Mouse (Mus musculus) naive thymus-derived CD4-positive, alpha-beta T cell, adult 2 months (primary cell): ENCODE results near the gene Vav3.
A peak's percentile ranks its signal among the peaks of the same experiment; 100 is the strongest.
"Not testable (repeated sequence)": the region's sequence is repeated elsewhere in the genome, so short reads cannot be mapped to it uniquely, and the experiment has no call there.

Experiments
- DNase-seq: peaks from one replicate; pipeline ENCODE4 v3.0.0-alpha.2; 2011; ENCODE audit warnings: low read depth

The Vav3 gene

GRCm38 (mm10) chr3:109440001-109440400 is 99.5 kb downstream of the Vav3 start:
- DNase-seq: no peak

GRCm38 (mm10) chr3:109444077-109444476 is 103.6 kb downstream of the Vav3 start:
- DNase-seq: no peak

DNA sequence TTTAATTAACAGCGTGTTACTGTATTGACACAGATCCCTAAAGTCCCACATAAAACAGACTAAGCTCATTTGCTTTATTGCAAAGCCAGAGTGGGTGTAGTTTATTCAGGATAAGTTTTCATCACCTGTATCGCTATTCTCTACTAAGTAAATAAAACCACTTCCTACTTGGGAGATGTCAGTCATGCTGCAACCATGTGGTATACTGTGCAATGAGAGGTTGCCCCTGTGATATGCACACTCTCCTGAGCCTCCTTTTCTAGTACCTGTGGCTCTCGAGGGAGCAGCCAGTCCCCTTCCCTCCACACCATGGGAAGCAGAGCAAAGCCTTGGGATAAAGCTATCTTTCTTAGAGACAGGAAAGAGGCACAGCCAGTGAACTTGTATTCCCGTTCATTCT is 106.5 kb downstream of the Vav3 start:
- DNase-seq: no peak

DNA sequence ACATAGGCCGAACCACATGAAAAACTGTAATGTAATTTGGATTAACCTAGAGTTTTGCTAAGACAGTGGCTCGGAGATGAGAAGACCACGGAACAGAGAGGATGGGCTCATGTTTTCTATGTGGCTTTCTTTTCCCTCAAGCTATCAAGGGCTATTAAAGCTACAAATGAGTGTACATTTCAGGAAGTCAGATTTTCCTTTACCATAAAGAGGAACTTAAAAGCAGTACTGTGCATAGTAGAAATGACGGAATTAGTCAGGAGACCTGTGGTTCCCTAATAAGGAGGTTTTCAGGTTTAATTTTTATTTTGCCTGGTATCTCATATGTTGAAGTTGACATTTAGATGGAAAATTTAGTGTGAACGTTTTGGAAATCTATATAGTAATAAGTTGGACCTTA is 107.8 kb downstream of the Vav3 start:
- DNase-seq: not testable (repeated sequence)

GRCm38 (mm10) chr3:109451966-109452365 is 111.5 kb downstream of the Vav3 start:
- peak; percentile 21 for DNase-seq

- peak; percentile 43 for DNase-seq
Measured at GRCm38 (mm10) chr3:109454633-109455032, 114.2 kb downstream of the Vav3 start.

GRCm38 (mm10) chr3:109456340-109456739 is 115.9 kb downstream of the Vav3 start:
- no peak for DNase-seq

GRCm38 (mm10) chr3:109463684-109464083 is 123.2 kb downstream of the Vav3 start:
- DNase-seq: no peak

- DNase-seq: no peak
Measured at GRCm38 (mm10) chr3:109464600-109464999, 124.1 kb downstream of the Vav3 start.

GRCm38 (mm10) chr3:109466541-109466940 is 126.1 kb downstream of the Vav3 start:
- DNase-seq: no peak

DNA sequence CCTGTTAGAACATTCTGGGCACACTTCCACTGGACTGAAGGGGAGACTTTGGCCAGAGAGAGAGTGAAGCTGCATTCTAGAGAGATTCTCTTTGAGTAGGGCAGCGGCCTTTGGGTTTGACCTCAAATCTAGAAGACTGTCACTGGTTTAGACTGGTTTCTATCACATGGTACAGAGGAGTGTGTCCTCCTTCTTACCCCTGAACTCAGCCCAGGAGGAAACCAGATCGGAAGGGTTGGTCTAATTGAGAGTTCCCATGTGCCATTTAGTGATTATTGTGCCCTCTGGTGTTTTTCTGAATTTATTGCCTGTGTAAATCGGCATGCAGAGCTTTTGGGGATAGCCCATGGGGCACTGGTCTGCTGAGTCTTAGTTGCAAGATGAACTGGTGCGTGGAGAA is 126.8 kb downstream of the Vav3 start:
- peak; percentile 37 for DNase-seq

DNA sequence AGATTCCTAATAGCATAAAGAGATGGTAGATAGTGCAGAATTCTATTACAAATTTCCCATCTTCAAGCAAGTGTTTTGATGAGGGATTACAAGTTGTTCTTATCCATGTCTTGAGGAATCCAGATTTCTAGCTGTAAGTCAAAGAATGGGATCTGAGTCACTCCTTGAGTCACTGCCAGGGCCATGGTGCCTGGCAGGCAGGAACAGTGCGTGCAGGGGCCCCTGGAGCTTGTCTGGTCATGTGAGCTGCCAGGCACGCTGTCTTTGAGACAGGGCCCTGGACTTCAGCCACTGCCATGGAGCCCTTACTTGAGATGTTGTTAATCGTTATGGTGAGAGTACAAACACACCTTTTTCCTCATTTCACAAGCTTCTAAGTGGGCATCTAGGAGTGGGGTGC is 129.0 kb downstream of the Vav3 start:
- DNase-seq: no peak

GRCm38 (mm10) chr3:109470651-109471255 is 130.3 kb downstream of the Vav3 start:
- no peak for DNase-seq

DNA sequence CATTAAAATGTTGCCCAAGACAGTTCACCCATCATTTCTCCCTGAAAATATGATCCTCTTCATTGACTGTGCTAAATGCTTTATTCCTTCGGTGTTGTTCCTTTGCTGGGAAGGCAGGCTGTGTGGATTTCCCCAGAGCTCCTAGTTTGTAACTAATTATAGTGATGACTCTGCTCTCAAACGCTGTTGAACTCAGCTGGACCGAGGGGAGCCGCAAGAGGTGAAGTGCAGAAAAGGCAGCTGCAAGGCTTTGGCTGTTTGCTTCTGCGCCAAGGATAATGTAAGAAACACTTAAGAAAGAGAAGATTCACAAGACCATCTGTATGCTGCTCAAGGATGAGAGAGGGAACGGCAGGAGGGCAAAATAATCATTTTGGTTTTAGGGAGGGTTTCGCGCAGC is 136.1 kb downstream of the Vav3 start:
- DNase-seq: no peak

DNA sequence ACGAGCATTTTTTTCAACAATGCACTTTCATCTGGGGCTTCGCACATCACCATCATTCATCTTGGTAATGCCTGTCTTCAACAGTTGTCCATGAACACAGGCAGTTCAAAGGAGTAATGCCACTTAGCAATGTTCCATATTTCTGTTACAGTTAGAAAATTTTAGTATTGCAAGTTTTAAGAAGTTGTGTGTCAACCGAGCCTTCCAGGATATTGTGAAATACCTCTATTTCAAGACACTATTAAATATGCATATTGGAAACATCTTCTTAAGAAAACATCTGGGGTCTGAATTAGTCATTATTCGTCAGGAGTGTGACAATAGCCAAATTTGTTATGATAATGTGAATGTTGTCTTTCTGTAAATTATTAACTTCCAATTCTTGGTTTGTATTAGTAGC is 137.8 kb downstream of the Vav3 start:
- no peak for DNase-seq

- DNase-seq: no peak
Measured at GRCm38 (mm10) chr3:109480625-109481024, 140.2 kb downstream of the Vav3 start.

DNA sequence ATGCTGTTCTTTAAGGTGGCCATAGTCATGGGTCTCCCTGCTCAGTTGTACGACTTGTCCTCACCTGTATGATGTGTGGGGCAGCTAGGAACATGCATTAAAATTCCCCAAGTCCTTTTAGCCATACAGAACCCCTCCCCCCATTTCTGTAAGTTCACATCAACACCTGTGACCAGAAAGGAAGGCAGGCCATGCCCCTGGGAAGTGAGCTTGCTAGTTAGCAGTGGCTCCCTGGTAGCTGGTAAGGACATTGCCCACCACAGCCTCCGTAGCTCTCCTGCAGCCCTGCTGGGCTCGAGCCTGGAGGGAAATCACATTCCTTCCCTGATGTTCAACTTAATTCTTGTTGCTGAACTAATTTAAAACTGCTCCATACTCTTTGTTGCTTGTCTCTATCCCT is 146.3 kb downstream of the Vav3 start:
- no peak for DNase-seq

GRCm38 (mm10) chr3:109487823-109488222 is 147.4 kb downstream of the Vav3 start:
- DNase-seq: no peak

DNA sequence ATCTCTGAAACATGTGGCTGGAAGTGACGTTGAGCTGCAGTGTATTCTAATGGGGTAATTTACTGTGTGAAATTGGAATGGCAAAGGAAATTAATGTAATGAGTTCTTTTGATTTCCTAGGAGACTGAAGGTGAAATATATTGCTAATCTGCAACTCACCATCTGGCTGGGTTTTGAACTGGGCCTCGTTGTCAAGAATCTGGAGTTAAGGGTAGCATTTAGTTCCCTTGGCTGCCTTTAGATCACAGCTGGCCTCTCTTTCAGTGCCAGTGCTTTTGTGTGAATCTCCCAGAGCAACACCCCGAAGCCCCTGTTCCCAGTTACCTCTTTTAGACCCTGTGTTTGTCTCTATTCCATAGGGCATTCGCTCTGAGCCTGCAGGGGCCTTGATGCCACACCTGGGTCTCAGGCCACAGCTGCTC is 148.3 kb downstream of the Vav3 start:
- no peak for DNase-seq

GRCm38 (mm10) chr3:109490561-109491296 is 150.3 kb downstream of the Vav3 start:
- peak; percentile 5 for DNase-seq

- DNase-seq: peak; percentile 84
Measured at GRCm38 (mm10) chr3:109491568-109491967, 151.1 kb downstream of the Vav3 start.

DNA sequence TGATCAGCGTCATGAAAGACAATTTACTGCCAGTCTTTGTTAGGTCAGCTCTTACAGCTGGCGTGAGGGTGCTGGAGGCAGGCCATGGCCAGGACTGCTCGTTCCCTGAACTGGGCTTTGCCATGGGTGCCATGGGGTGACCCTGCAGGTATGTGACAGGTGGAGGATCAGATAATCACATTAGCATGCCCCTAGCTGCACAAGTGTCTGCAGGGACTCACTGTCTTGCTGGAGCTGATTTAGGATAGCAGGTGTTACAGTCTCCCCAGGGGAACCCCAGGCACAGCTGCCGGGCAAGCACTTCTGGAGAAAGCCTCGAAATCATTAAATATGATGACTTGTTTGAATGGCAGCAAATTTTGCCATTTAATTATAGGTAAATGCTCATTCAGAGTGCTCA is 156.0 kb downstream of the Vav3 start:
- no peak for DNase-seq

- DNase-seq: no peak
Measured at GRCm38 (mm10) chr3:109497074-109497473, 156.6 kb downstream of the Vav3 start.
